Mouse (Mus musculus): Measurements from ENCODE around the gene Gm28778. TPM values are rescaled to one million over a fixed set of nuclear protein-coding genes. Genes with fewer than 3 reads are reported as not detected.
"Not testable (repeated sequence)": the region's sequence is repeated elsewhere in the genome, so short reads cannot be mapped to it uniquely, and the experiment has no call there.

Gene Gm28778
- total and polyA plus RNA-seq, 3 experiments, result 1.5 TPM; not detected in 2

DNA sequence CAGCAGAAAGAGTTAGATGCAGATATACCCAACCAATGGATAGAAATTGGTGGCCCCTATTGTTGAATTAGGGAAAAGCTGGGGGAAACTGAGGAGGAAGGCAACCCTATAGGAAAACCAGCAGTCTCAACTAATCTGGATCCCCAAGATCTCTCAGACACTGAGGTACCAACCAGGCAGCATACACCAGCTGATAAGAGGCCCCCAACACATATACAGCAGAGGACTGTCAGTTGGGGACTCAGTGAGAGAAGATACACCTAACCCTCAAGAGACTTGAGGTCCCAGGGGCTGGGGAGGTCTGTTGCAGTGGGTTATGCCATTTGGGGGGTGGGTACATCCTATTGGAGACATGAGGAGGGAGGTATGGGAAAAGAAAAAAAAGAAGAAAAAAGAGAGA lies 38.6 kb downstream of the Gm28778 start:
- H3K4me2 ChIP-seq (ENCODE audit: insufficient read depth, low read depth, poor library complexity, severe bottlenecking), result no peak overlapping the region

DNA sequence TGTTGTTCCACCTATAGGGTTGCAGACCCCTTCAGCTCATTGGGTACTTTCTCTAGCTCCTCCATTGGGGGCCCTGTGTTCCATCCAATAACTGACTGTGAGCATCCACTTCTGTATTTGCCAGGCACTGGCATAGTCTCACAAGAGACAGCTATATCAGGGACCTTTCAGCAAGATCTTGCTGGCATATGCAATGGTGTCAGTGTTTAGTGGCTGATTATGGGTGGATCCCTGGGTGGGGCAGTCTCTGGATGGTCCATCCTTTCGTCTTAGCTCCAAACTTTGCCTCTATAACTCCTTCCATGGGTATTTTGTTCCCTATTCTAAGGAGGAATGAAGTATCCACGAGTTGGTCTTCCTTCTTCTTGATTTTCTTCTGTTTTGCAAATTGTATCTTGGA lies 40.5 kb downstream of the Gm28778 start:
- H3K4me1 ChIP-seq (ENCODE audit: control insufficient read depth in 1 of 2, insufficient read depth in 2 of 2); H3K4me3 ChIP-seq (replicated peaks in 1 of 3; ENCODE audit: low read depth in 2 of 3, low read length in 2 of 3, poor library complexity in 1 of 3); H3K36me3 ChIP-seq (replicated peaks in 1 of 2; ENCODE audit: control insufficient read depth in 1 of 2, insufficient read depth in 1 of 2, low read length in 1 of 2); DNase-seq (ENCODE audit: extremely low read depth); H3K27me3 ChIP-seq (replicated peaks); dilution Hi-C loops (cut with MboI; ENCODE audit: extremely low pct_ligation_motif_present, extremely low pct_unique_long_range_greater_than_20kb, low sequenced_read_pairs); H3K4me2 ChIP-seq (ENCODE audit: insufficient read depth, low read depth, poor library complexity, severe bottlenecking); in situ Hi-C loops (cut with MboI; ENCODE audit: low pct_ligation_motif_present, low pct_unique_long_range_greater_than_20kb, low sequenced_read_pairs); H3K79me2 ChIP-seq (replicated peaks; ENCODE audit: control insufficient read depth, extremely low read depth, insufficient read depth, poor library complexity, severe bottlenecking); H3K27ac ChIP-seq (ENCODE audit: insufficient read depth, low read depth); H3K9ac ChIP-seq (ENCODE audit: insufficient read depth, low read depth); H3K9me3 ChIP-seq (replicated peaks; ENCODE audit: low read length): not testable (repeated sequence)

More for the DNA sequence above, 38.6 kb downstream of the Gm28778 start:
- Histone ChIP-seq H3K36me3 (replicated peaks in 1 of 2; ENCODE audit: control insufficient read depth in 1 of 2, insufficient read depth in 1 of 2, low read length in 1 of 2) (no peaks in the 10 kb centered on the region), H3K4me1 (ENCODE audit: control insufficient read depth in 1 of 2, insufficient read depth in 2 of 2) (no peaks in the 10 kb centered on the region), H3K4me3 (replicated peaks in 1 of 3; ENCODE audit: low read depth in 2 of 3, low read length in 2 of 3, poor library complexity in 1 of 3) (no peak overlapping the region), H3K27ac (ENCODE audit: insufficient read depth, low read depth) (no peak overlapping the region), H3K27me3 (replicated peaks) (no peaks in the 10 kb centered on the region), H3K9ac (ENCODE audit: insufficient read depth, low read depth) (no peak overlapping the region), H3K79me2 (replicated peaks; ENCODE audit: control insufficient read depth, extremely low read depth, insufficient read depth, poor library complexity, severe bottlenecking) (no peaks in the 10 kb centered on the region), H3K9me3 (replicated peaks; ENCODE audit: low read length) (no peaks in the 10 kb centered on the region)
- in situ Hi-C loops (cut with MboI; ENCODE audit: low pct_ligation_motif_present, low pct_unique_long_range_greater_than_20kb, low sequenced_read_pairs), result no loop called here
- dilution Hi-C loops (cut with MboI; ENCODE audit: extremely low pct_ligation_motif_present, extremely low pct_unique_long_range_greater_than_20kb, low sequenced_read_pairs), result no loop called here
- TF ChIP-seq MEF2A (IDR thresholded peaks at IDR 0.05; ENCODE audit: borderline replicate concordance, low read depth, low read length) (no peak), RCOR1 (conservative IDR thresholded peaks at IDR 0.05; ENCODE audit: low read depth, low read length) (no peak), JUND (conservative IDR thresholded peaks at IDR 0.05; ENCODE audit: low read depth, low read length) (no peak), POLR2AphosphoS2 (IDR thresholded peaks at IDR 0.05; ENCODE audit: low read depth, low read length) (no peak), IRF4 (IDR thresholded peaks at IDR 0.05; ENCODE audit: low read depth, low read length) (no peak), ETS1 (conservative IDR thresholded peaks at IDR 0.05; ENCODE audit: low read depth, low read length) (no peak), JUN (IDR thresholded peaks at IDR 0.05; ENCODE audit: insufficient read depth, low read depth, low read length) (no peak), RAD21 (IDR thresholded peaks at IDR 0.05; ENCODE audit: low read depth, low read length) (no peak), ZNF384 (IDR thresholded peaks at IDR 0.05; ENCODE audit: low read depth, low read length) (no peak)
- DNase-seq (ENCODE audit: extremely low read depth), result no peak

DNA sequence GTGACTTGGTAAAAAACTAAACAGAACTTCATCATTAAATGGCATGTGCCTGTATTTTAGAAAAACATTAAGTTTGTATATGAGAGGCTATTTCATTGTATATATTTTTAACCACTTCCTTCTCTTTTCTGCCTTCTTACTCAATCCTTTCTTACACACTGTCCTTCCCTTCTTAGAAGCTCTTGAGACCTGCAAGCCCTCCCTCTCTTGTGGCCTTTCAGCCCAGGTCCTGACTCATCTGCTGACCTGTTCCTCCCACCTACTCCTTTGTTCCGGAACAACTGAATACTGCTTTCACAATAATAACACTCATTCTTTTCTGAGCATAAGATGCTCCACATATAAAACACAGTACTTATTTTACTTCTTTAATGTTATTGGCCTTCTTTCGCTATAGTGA lies 44.2 kb downstream of the Gm28778 start:
- no peaks in the 10 kb centered on the region for H3K4me1 ChIP-seq (ENCODE audit: control insufficient read depth in 1 of 2, insufficient read depth in 2 of 2)
- dilution Hi-C loops (cut with MboI; ENCODE audit: extremely low pct_ligation_motif_present, extremely low pct_unique_long_range_greater_than_20kb, low sequenced_read_pairs), result no loop called here
- H3K4me2 ChIP-seq (ENCODE audit: insufficient read depth, low read depth, poor library complexity, severe bottlenecking), result no peak overlapping the region
- TF ChIP-seq MAFK (IDR thresholded peaks at IDR 0.05; ENCODE audit: insufficient replicate concordance, low read length) (no peak), UBTF (IDR thresholded peaks at IDR 0.05; ENCODE audit: low read depth, low read length) (no peak), POLR2A (IDR thresholded peaks at IDR 0.05; ENCODE audit: low read depth, low read length) (no peak), E2F4 (IDR thresholded peaks at IDR 0.05; ENCODE audit: insufficient replicate concordance, low read depth, low read length) (no peak), MAX (IDR thresholded peaks at IDR 0.05; ENCODE audit: low read length) (no peak), PAX5 (IDR thresholded peaks at IDR 0.05; ENCODE audit: low read length) (no peak), TBP (conservative IDR thresholded peaks at IDR 0.05; ENCODE audit: low read depth, low read length) (no peak), TCF12 (IDR thresholded peaks at IDR 0.05; ENCODE audit: low read depth, low read length) (no peak)
- in situ Hi-C loops (cut with MboI; ENCODE audit: low pct_ligation_motif_present, low pct_unique_long_range_greater_than_20kb, low sequenced_read_pairs), result no loop called here
- H3K27ac ChIP-seq (ENCODE audit: insufficient read depth, low read depth), result no peak overlapping the region
- peaks cover 11 to 32% of the 10 kb centered on the region in 2 experiments for H3K36me3 ChIP-seq (replicated peaks in 1 of 2; ENCODE audit: control insufficient read depth in 1 of 2, insufficient read depth in 1 of 2, low read length in 1 of 2)
- no peaks in the 10 kb centered on the region for H3K27me3 ChIP-seq (replicated peaks)
- no peak for DNase-seq (ENCODE audit: extremely low read depth)
- no peaks in the 10 kb centered on the region for H3K79me2 ChIP-seq (replicated peaks; ENCODE audit: control insufficient read depth, extremely low read depth, insufficient read depth, poor library complexity, severe bottlenecking)
- no peaks in the 10 kb centered on the region for H3K9me3 ChIP-seq (replicated peaks; ENCODE audit: low read length)
- H3K9ac ChIP-seq (ENCODE audit: insufficient read depth, low read depth), result no peak overlapping the region
- no peak overlapping the region for H3K4me3 ChIP-seq (replicated peaks in 1 of 3; ENCODE audit: low read depth in 2 of 3, low read length in 2 of 3, poor library complexity in 1 of 3)
